In genomic region chr2:145794318-145794954, GRCm38 (mm10) we compare ENCODE assay signal across 8 mouse cellular contexts.
DNase-seq lines count a peak whose midpoint lies in the region; TF ChIP-seq lines count a peak whose summit lies in the region.

No protein-coding gene starts in this region.

- no peak for TF ChIP-seq POLR2A in MEL (IDR thresholded peaks at IDR 0.05; ENCODE audit: control insufficient read depth in 1 of 2, insufficient read depth in 1 of 2, low read depth in 1 of 2, low read length in 2 of 2, poor library complexity in 1 of 2)
- no peak for TF ChIP-seq POLR2A in lung, adult 2 months (IDR thresholded peaks at IDR 0.05; ENCODE audit: borderline replicate concordance, extremely low read depth, low read depth, low read length)

- DNase-seq in A20 (ENCODE audit: low read depth, low spot score) (peak; percentile 53), MEL (ENCODE audit: low read depth, low spot score) (peak; percentile 25)
- peak; percentile 33 to 34 for DNase-seq in cerebellum, postnatal 36 days
- DNase-seq in gastrocnemius, postnatal 14 days, result peak; percentile 65
- DNase-seq in kidney, postnatal 14 days, result peak; percentile 82
- peak; percentile 59 for DNase-seq in lung, adult 2 months
- peak; percentile 56 for DNase-seq in ovary, postnatal 36 days (ENCODE audit: low spot score)
- DNase-seq in spleen, postnatal 4 days (ENCODE audit: low spot score in 2 of 2), result no peak

- intact Hi-C loops in gastrocnemius, postnatal 14 days (cut with DNase I; ENCODE audit: low total_unique reads), result no loop called here

- H3K9me3 ChIP-seq in MEL (replicated peaks; ENCODE audit: insufficient read depth, low read length), result no peaks in the 10 kb centered on the region

- 31% methylated on average over 5 of the region's 5 CpGs for WGBS in lung, adult 2 months

- no peaks in the 10 kb centered on the region for H3K4me1 ChIP-seq in MEL (ENCODE audit: control insufficient read depth in 1 of 2, insufficient read depth in 2 of 2, low read length in 2 of 2)
- peaks cover 23% of the 10 kb centered on the region for H3K4me1 ChIP-seq in lung, adult 2 months (ENCODE audit: control insufficient read depth, insufficient read depth, low read length)

- H3K27ac ChIP-seq in MEL (ENCODE audit: control insufficient read depth, low read depth, low read length), result no peak overlapping the region

- H3K9ac ChIP-seq in MEL (ENCODE audit: control insufficient read depth, low read depth, low read length, poor library complexity, severe bottlenecking), result no peak overlapping the region

- H3K4me3 ChIP-seq in MEL (ENCODE audit: control insufficient read depth in 1 of 2, insufficient read depth in 1 of 2, low read depth in 2 of 2, low read length in 2 of 2), result no peak overlapping the region
- H3K4me3 ChIP-seq in lung, adult 2 months (replicated peaks; ENCODE audit: extremely low read depth, low read depth, low read length), result no peak overlapping the region

- no peaks in the 10 kb centered on the region for H3K36me3 ChIP-seq in MEL (ENCODE audit: control insufficient read depth in 1 of 2, insufficient read depth in 2 of 2, low read length in 2 of 2)

- no peaks in the 10 kb centered on the region for H3K79me2 ChIP-seq in MEL (ENCODE audit: control insufficient read depth, insufficient read depth, low read length, poor library complexity)

- H3K27me3 ChIP-seq in MEL (ENCODE audit: control insufficient read depth in 1 of 2, insufficient read depth in 2 of 2, low read length in 2 of 2), result no peaks in the 10 kb centered on the region

- TF ChIP-seq CTCF in MEL (IDR thresholded peaks at IDR 0.05 in 2 of 3, conservative IDR thresholded peaks at IDR 0.05 in 1 of 3; ENCODE audit: control insufficient read depth in 1 of 3, insufficient read depth in 1 of 3, low read depth in 2 of 3, low read length in 3 of 3, poor library complexity in 1 of 3, severe bottlenecking in 1 of 3), result peak; percentile 27 to 61 (median 35); a peak in 5 of 6 replicates
- peak; percentile 92 for TF ChIP-seq CTCF in lung, adult 2 months (IDR thresholded peaks at IDR 0.05; ENCODE audit: insufficient read depth, low read length)

- TF ChIP-seq EP300 in MEL (IDR thresholded peaks at IDR 0.05; ENCODE audit: low read depth in 1 of 2, low read length in 2 of 2), result no peak

- TF ChIP-seq RAD21 in MEL (IDR thresholded peaks at IDR 0.05; ENCODE audit: low read depth, low read length), result peak; percentile 15

TF ChIP-seq in MEL, 35 proteins besides CTCF, POLR2A, EP300 and RAD21:
- TF ChIP-seq UBTF (IDR thresholded peaks at IDR 0.05; ENCODE audit: borderline replicate concordance, insufficient read depth, low read depth, low read length), result no peak
- TF ChIP-seq BHLHE40 (IDR thresholded peaks at IDR 0.05; ENCODE audit: borderline replicate concordance, low read depth, low read length), result no peak
- TF ChIP-seq KAT2A (conservative IDR thresholded peaks at IDR 0.05; ENCODE audit: low read depth, low read length), result no peak
- TF ChIP-seq MAZ (IDR thresholded peaks at IDR 0.05; ENCODE audit: low read depth, low read length), result no peak
- no peak for TF ChIP-seq ELF1 (IDR thresholded peaks at IDR 0.05; ENCODE audit: low read depth, low read length)
- TF ChIP-seq SIN3A (IDR thresholded peaks at IDR 0.05; ENCODE audit: low read length), result no peak
- TF ChIP-seq TCF12 (IDR thresholded peaks at IDR 0.05; ENCODE audit: low read depth, low read length), result no peak
- TF ChIP-seq MYC (IDR thresholded peaks at IDR 0.05; ENCODE audit: low read depth, low read length), result no peak

Comparison
In these comparisons a context has a peak if more than half of its experiments do, and no peak if none do; other contexts are left out.
1. DNase-seq: peak in A20 (single experiment), MEL (single experiment), cerebellum, postnatal 36 days (2 of 2), gastrocnemius, postnatal 14 days (single experiment), kidney, postnatal 14 days (single experiment), lung, adult 2 months (single experiment) and ovary, postnatal 36 days (single experiment); none in spleen, postnatal 4 days (0 of 2).